Mouse (Mus musculus) lung, adult 2 months (tissue): Measurements from ENCODE around the gene Tmem210.

ENCODE experiments used
- CTCF ChIP-seq: fragments of 200-500 bp; IDR thresholded peaks from 2 replicates; pipeline ENCODE4 v1.5.1; 2011; ENCODE audit warnings: mild to moderate bottlenecking, low read length, control low read depth; ENCODE audit not compliant: insufficient read depth
- POLR2A ChIP-seq: fragments of 200-500 bp; IDR thresholded peaks from 2 replicates; pipeline ENCODE4 v1.6.1; 2011; ENCODE audit warnings: low read depth, mild to moderate bottlenecking, control low read depth, low read length, borderline replicate concordance; ENCODE audit errors: extremely low read depth

DNA sequence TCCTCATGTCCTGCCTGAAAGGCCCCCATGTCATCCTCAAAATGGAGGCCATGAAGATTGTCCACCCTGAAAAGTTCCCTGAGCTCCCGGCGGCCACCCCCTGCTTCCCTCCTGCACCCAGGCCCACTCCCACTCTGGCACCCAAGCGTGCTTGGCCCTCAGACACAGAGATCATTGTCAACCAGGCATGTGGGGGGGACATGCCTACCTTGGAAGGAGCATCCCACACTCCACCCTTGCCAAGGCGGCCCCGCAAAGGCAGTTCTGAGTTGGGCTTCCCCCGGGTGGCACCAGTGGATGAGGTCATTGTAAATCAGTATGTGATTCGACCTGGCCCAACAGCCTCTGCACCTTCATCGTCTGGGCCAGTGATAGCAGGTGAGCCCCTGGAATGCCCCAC is 44.6 kb upstream of the Tmem210 start:
- TF ChIP-seq POLR2A, result no peak
- TF ChIP-seq CTCF, result no peak
